Mouse (Mus musculus) small intestine, adult 2 months (tissue): ENCODE measurements at regions not wholly inside any gene's neighbourhood (a gene's known extent, or its start where the extent isn't known, plus 50 kb on each side); places are given as distances from the start of the nearest gene placed in this dataset.

Experiments
- CTCF ChIP-seq: fragments of 200-500 bp; IDR thresholded peaks from 2 replicates; pipeline ENCODE4 v1.5.1; 2012; ENCODE audit warnings: low read depth, mild to moderate bottlenecking, control low read depth, inconsistent platforms, low read length, moderate library complexity, mixed read lengths; ENCODE audit not compliant: insufficient replicate concordance, insufficient read length; ENCODE audit errors: extremely low read depth
- POLR2A ChIP-seq: fragments of 200-500 bp; IDR thresholded peaks from 2 replicates; pipeline ENCODE4 v1.6.1; 2012; ENCODE audit warnings: low read depth, mild to moderate bottlenecking, control low read depth, inconsistent platforms, low read length, moderate library complexity

DNA sequence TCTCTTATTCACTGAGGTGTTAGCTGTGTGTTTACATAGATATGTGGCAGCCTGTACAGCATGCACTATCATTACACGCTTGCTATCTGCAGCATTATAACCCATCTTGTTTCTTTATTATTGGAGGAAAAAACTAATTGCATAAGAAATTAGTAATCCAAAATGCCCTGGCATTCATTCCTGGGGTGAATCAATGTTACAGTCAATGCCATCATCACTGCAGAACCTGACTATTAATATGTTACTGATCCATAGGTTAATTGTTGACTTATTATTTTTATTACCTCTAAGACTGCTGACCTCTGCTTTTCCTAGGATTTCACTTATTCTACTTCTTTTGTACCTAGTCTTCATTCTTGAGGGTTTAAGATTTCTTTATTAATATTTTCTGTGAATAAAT, 327.4 kb downstream of the Eipr1 start:
- TF ChIP-seq POLR2A (no peak), CTCF (no peak)
